Mouse (Mus musculus) midbrain, postnatal 0 days (tissue): ENCODE results near the gene Hs6st1. TPM values are rescaled to one million over a fixed set of nuclear protein-coding genes. Genes with fewer than 3 reads are reported as not detected.
A peak's percentile ranks its signal among the peaks of the same experiment; 100 is the strongest.

ENCODE experiments used
- ATAC-seq: fragments of 200-750 bp; cut with Nextera tagmentation; 2 replicates; pipeline ENCODE4 v1.8.0; 2017; ENCODE audit warnings: moderate number of reproducible peaks, mild to moderate bottlenecking, moderate TSS enrichment, moderate library complexity; ENCODE audit not compliant: low FRiP score
- DNase-seq: peaks from one replicate; pipeline ENCODE4 v3.0.0-alpha.2; 2015; ENCODE audit warnings: low spot score
- H3K27ac ChIP-seq: fragments of 300-500 bp; sonication (generic); 2 replicates; pipeline ENCODE4 v1.5.1; 2014; ENCODE audit warnings: low read depth, mild to moderate bottlenecking, low read length, mixed read lengths
- H3K27me3 ChIP-seq: fragments of 300-500 bp; sonication (generic); 2 replicates; pipeline ENCODE4 v1.6.1; 2014; ENCODE audit warnings: low read length, control low read depth, mixed read lengths; ENCODE audit not compliant: insufficient read depth
- H3K36me3 ChIP-seq: fragments of 300-500 bp; sonication (generic); 2 replicates; pipeline ENCODE4 v1.6.1; 2014; ENCODE audit warnings: low read length, control low read depth, mixed read lengths; ENCODE audit not compliant: insufficient read depth
- H3K4me1 ChIP-seq: fragments of 300-500 bp; sonication (generic); 2 replicates; pipeline ENCODE4 v1.6.1; 2014; ENCODE audit warnings: mild to moderate bottlenecking, control low read depth, antibody characterized with exemption, low read length, mixed read lengths; ENCODE audit not compliant: insufficient read depth
- H3K4me2 ChIP-seq: fragments of 300-500 bp; sonication (generic); 2 replicates; pipeline ENCODE4 v1.6.1; 2014; ENCODE audit warnings: low read depth, mild to moderate bottlenecking, low read length, mixed read lengths; ENCODE audit not compliant: poor library complexity, severe bottlenecking
- H3K4me3 ChIP-seq: fragments of 300-500 bp; sonication (generic); 2 replicates; pipeline ENCODE4 v1.5.1; 2014; ENCODE audit warnings: low read depth, mild to moderate bottlenecking, low read length, moderate library complexity
- H3K9ac ChIP-seq: fragments of 300-500 bp; sonication (generic); replicated peaks from 2 replicates; pipeline ENCODE4 v1.6.1; 2014; ENCODE audit warnings: mild to moderate bottlenecking, low read length, moderate library complexity, mixed read lengths; ENCODE audit not compliant: poor library complexity, severe bottlenecking
- H3K9me3 ChIP-seq: fragments of 300-500 bp; sonication (generic); 2 replicates; pipeline ENCODE4 v1.6.1; 2016; ENCODE audit warnings: low read length, control low read depth
- CTCF ChIP-seq: IDR thresholded peaks from 2 replicates; pipeline ENCODE4 v1.5.1; 2016; ENCODE audit warnings: antibody characterized with exemption, mild to moderate bottlenecking
- WGBS: fragments of 180-500 bp; shearing (Covaris S2); extraction: QIAGEN DNeasy Blood & Tissue Kit; methylation state at CpG from one replicate; pipeline ENCODE4 v1.1.7; 2014; 5-methylcytosine and 5-hydroxymethylcytosine counted together
- polyA plus RNA-seq: library from polyadenylated mRNA; unstranded; fragments of >200 nt; fragmentation: Nextera tagmentation; extraction: Ambion mirVana; gene quantifications from 2 replicates; pipeline ENCODE4 v1.2.1, GENCODE M21; 2015
- total RNA-seq: library from RNA; depleted of rRNA; stranded (reverse); fragments of >200 nt; gene quantifications from 2 replicates; pipeline ENCODE4 v1.2.3, GENCODE M21; 2014; rRNA removed

Gene Hs6st1
- total RNA-seq (89.8 and 104 TPM in 2 replicates), polyA plus RNA-seq (17.3 and 17.4 TPM in 2 replicates)

DNA sequence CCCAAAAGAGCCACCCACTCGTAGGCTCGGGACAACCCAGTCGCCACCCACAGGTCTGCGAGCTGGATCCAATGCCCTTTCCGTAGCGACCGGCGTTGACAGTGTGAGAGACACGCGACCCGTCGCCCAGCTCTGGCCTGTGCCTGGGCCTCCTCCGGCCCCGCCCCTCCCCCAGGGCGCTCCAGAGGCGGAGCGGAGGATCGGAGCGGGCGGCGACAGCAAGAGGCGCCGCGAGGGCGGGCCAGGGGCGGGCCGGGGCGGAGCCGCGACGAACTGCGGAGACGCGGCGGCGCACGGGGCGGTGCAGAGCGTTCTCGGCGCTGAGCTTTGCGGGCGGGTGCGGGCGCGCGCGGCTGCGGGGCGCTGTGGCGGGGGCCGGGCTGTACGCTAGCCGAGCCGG is at the start of gene Hs6st1:
Gene Hs6st1, plus strand, starts transcription at position 325 of the 400 bp plus-strand sequence.
- no peaks in the 10 kb centered on the region for H3K36me3 ChIP-seq
- H3K4me1 ChIP-seq = peaks cover 22% of the 10 kb centered on the region
- peak within 1 kb of the TSS; percentile 79 for H3K9ac ChIP-seq
- peak within 1 kb of the TSS; percentile 86 for H3K4me3 ChIP-seq
- no peak for TF ChIP-seq CTCF
- peak within 1 kb of the TSS; percentile 76 for H3K27ac ChIP-seq
- peak within 1 kb of the TSS; percentile 95 for H3K4me2 ChIP-seq
- ATAC-seq (peak; percentile 94), DNase-seq (peak; percentile 96)
- H3K27me3 ChIP-seq = no peaks in the 10 kb centered on the region
- H3K9me3 ChIP-seq = no peaks in the 10 kb centered on the region
- WGBS = 0% methylated on average over 15 of the region's 55 CpGs

DNA sequence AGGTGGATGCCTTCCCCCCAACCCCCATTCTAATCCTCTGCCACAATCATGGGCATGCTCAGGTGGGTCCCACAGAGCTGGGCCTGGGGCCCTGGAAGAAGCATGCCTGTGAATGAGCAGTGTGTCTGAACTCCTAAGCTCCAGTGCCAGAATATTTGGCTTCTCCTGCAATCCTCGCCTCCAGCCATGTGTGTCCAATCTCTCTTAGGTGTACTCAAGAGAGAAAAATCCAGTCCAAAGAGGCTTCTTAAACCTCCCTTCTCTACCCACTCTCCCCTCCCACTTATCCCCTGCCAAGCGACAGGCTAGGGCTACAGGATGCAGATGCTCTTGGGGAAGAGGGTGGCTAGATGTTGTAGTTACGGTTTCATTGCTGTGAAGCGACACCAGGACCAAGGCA is 49.6 kb upstream of the Hs6st1 start:
- no peak overlapping the region for H3K9ac ChIP-seq
- H3K4me1 ChIP-seq = no peaks in the 10 kb centered on the region
- no peaks in the 10 kb centered on the region for H3K9me3 ChIP-seq
- H3K4me2 ChIP-seq = no peak overlapping the region
- WGBS = 81% methylated on average over 4 of the region's 4 CpGs
- H3K36me3 ChIP-seq = no peaks in the 10 kb centered on the region
- no peak overlapping the region for H3K4me3 ChIP-seq
- DNase-seq = no peak
- no peak overlapping the region for H3K27ac ChIP-seq
- ATAC-seq = no peak
- TF ChIP-seq CTCF = no peak
- no peaks in the 10 kb centered on the region for H3K27me3 ChIP-seq

DNA sequence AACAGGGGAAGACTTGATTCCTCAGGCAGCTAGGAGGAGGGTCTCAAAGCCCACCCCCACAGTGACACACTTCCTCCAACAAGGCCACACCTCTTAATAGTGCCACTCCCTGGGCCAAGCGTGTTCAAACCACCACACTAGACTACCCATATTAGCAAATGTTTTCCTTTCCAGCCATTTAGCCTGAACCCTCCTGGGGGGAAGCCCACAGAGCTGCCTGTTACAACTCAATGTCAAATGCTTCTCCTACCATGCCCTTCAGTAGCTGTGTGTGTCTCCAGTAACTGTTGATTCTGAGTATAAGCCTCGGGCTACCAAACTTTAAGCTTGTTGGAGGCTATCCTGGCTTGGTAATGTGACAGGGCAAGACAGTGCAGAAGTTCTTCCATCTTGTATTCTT is 49.0 kb upstream of the Hs6st1 start:
- Histone ChIP-seq H3K27me3 (no peaks in the 10 kb centered on the region), H3K27ac (no peak overlapping the region), H3K4me1 (no peaks in the 10 kb centered on the region), H3K36me3 (no peaks in the 10 kb centered on the region), H3K9me3 (no peaks in the 10 kb centered on the region), H3K9ac (no peak overlapping the region), H3K4me3 (no peak overlapping the region), H3K4me2 (no peak overlapping the region)
- WGBS = 98% methylated on average over 2 of the region's 2 CpGs
- ATAC-seq (no peak), DNase-seq (no peak)
- no peak for TF ChIP-seq CTCF

DNA sequence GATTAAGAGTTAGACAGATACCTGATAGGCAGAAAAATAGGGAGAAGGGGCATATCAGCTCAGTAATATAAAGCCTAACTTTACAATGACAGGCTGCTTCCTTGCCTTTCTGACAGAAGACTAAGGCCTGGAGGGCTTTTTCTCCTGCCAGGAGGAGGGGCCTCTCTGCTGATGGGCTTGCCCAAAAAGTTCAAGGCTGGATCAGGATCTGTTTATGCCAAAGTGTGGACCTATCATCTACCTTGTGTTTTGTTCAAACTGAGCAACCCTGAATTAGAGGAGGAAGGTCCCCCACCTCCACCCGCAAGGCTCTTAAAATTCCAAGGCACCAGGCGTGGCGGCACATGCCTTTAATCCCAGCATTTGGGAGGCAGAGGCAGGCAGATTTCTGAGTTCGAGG is 47.9 kb upstream of the Hs6st1 start:
- Histone ChIP-seq H3K4me3 (no peak overlapping the region), H3K4me2 (no peak overlapping the region), H3K27ac (no peak overlapping the region), H3K9ac (no peak overlapping the region), H3K27me3 (no peaks in the 10 kb centered on the region), H3K9me3 (no peaks in the 10 kb centered on the region), H3K36me3 (no peaks in the 10 kb centered on the region), H3K4me1 (no peaks in the 10 kb centered on the region)
- 92% methylated on average over 4 of the region's 4 CpGs for WGBS
- TF ChIP-seq CTCF = no peak
- no peak for ATAC-seq
- no peak for DNase-seq

DNA sequence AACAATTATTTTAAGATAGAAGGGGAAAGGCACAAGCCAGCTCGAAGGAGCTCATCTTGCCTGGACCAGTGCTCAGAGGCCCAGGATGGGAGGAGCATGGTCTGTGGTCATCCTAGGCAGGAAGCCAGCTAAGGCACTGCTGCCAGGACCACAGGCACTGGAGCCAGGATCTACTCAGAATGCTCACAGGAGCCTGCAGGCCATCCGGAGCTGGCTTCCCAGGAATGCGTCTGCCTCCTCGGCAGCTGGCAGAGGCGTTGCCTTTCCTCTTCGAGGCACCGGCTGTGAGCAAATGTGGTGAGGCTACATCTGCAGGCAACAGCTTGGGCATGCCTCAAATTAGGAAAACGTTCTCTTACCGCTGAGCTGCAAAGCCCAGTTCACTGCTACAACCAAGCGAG is 37.8 kb upstream of the Hs6st1 start:
- Histone ChIP-seq H3K9me3 (no peaks in the 10 kb centered on the region), H3K9ac (no peak overlapping the region), H3K36me3 (no peaks in the 10 kb centered on the region), H3K4me3 (no peak overlapping the region), H3K27ac (no peak overlapping the region), H3K4me1 (no peaks in the 10 kb centered on the region), H3K27me3 (no peaks in the 10 kb centered on the region), H3K4me2 (no peak overlapping the region)
- WGBS = 66% methylated on average over 10 of the region's 10 CpGs
- no peak for TF ChIP-seq CTCF
- ATAC-seq (peak; percentile 54; the same call in 1 of the 2 replicates), DNase-seq (peak; percentile 84)

DNA sequence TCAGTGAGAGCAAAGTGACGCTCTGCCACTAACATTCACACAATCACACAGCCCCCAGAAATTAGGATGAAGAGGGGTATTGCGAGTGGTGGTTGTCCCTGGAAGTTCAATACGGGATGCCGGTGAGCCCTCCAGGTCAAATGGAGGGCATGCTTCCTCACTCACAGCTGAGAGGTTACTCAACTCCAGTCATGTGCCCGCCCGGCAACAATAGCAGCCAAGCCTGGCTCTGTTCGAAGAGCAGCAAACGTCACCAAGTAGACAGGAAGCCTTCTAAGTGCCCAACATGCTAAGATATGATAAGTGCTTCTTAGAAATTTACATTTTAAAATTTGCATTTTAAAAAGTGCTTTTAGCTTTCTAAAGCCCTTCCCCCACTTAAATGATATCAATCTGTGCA is 29.4 kb upstream of the Hs6st1 start:
- Histone ChIP-seq H3K36me3 (no peaks in the 10 kb centered on the region), H3K4me3 (no peak overlapping the region), H3K9ac (no peak overlapping the region), H3K4me1 (no peaks in the 10 kb centered on the region), H3K27ac (no peak overlapping the region), H3K4me2 (no peak overlapping the region), H3K27me3 (no peaks in the 10 kb centered on the region), H3K9me3 (no peaks in the 10 kb centered on the region)
- TF ChIP-seq CTCF = no peak
- DNase-seq (no peak), ATAC-seq (no peak)
- 90% methylated on average over 8 of the region's 8 CpGs for WGBS
